Mouse (Mus musculus) kidney, embryonic 15.5 days (tissue): ENCODE measurements around the gene Lman2. TPM values are rescaled to one million over a fixed set of nuclear protein-coding genes. Genes with fewer than 3 reads are reported as not detected.

Experiments used
- ATAC-seq: fragments of 200-750 bp; cut with Nextera tagmentation; replicated peaks from 2 replicates; pipeline ENCODE4 v1.8.0; 2017; ENCODE audit warnings: moderate TSS enrichment; ENCODE audit not compliant: low FRiP score
- H3K27ac ChIP-seq: fragments of 300-500 bp; sonication (generic); 2 replicates; pipeline ENCODE4 v1.5.1; 2015; ENCODE audit warnings: mild to moderate bottlenecking, inconsistent platforms
- H3K27me3 ChIP-seq: fragments of 300-500 bp; sonication (generic); 2 replicates; pipeline ENCODE4 v1.6.1; 2015; ENCODE audit warnings: inconsistent platforms
- H3K36me3 ChIP-seq: fragments of 300-500 bp; sonication (generic); 2 replicates; pipeline ENCODE4 v1.6.1; 2015; ENCODE audit warnings: inconsistent platforms
- H3K4me1 ChIP-seq: fragments of 300-500 bp; sonication (generic); 2 replicates; pipeline ENCODE4 v1.6.1; 2015; ENCODE audit warnings: inconsistent platforms
- H3K4me2 ChIP-seq: fragments of 300-500 bp; sonication (generic); 2 replicates; pipeline ENCODE4 v1.6.1; 2015; ENCODE audit warnings: moderate library complexity, mild to moderate bottlenecking, inconsistent platforms
- H3K4me3 ChIP-seq: fragments of 300-500 bp; sonication (generic); replicated peaks from 2 replicates; pipeline ENCODE4 v1.5.1; 2015; ENCODE audit warnings: mild to moderate bottlenecking, inconsistent platforms
- H3K9ac ChIP-seq: fragments of 300-500 bp; sonication (generic); 2 replicates; pipeline ENCODE4 v1.6.1; 2015; ENCODE audit warnings: mild to moderate bottlenecking, inconsistent platforms
- H3K9me3 ChIP-seq: fragments of 300-500 bp; sonication (generic); replicated peaks from 2 replicates; pipeline ENCODE4 v1.6.1; 2016; ENCODE audit warnings: inconsistent platforms
- WGBS: fragments of 180-500 bp; shearing (Covaris S2); methylation state at CpG from one replicate; pipeline ENCODE4 v1.1.7; 2015; ENCODE audit warnings: mixed read lengths; 5-methylcytosine and 5-hydroxymethylcytosine counted together
- polyA plus RNA-seq: library from polyadenylated mRNA; unstranded; fragments of >200 nt; fragmentation: Nextera tagmentation; extraction: Ambion mirVana; gene quantifications from 2 replicates; pipeline ENCODE4 v1.2.1, GENCODE M21; 2015

Gene Lman2
- polyA plus RNA-seq, 1 experiment from 2014 or later = 118 TPM

- peak within 1 kb of the TSS; percentile 41 for H3K4me2 ChIP-seq
- no peaks in the 10 kb centered on the region for H3K36me3 ChIP-seq
- peaks cover 8% of the 10 kb centered on the region; the same call in 1 of the 2 replicates for H3K4me1 ChIP-seq
- whole genome bisulfite sequencing = 60% methylated on average over 13 of the region's 13 CpGs
- peak within 1 kb of the TSS; percentile 19 for H3K4me3 ChIP-seq
- ATAC-seq = 0 out of 2 replicates have a peak, but pooled peaks have one; percentile 29
- H3K27ac ChIP-seq = no peak within 1 kb of the TSS
- H3K9ac ChIP-seq = no peak within 1 kb of the TSS
- H3K9me3 ChIP-seq = no peaks in the 10 kb centered on the region
- H3K27me3 ChIP-seq = peaks cover 26% of the 10 kb centered on the region
These were observed 7.0 kb upstream of the Lman2 start, which contains the start of gene Rgs14 for GRCm38 (mm10) chr13:55369531-55370114. Gene Rgs14 (plus strand): TSS chr13:55369732.

DNA sequence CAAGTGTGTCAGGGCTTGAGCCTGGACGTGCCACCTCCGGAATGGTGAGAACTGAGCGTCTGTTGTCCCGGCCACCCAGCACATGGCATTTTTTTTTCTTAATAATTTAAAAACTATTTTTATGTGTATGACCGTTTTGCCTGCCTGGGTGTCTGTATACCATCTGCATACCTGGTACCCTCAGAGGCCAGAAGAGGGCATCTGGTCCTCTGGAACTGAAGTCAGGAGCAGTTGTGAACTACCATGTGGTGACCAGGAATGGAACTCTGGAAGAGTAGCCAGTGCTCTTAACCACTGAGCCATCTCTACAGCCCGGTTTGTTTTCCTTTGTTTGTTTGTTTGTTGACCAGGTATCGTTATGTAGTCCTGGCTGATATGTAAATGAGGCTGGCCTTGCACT is 5.8 kb upstream of the Lman2 start:
- H3K4me2 ChIP-seq = no peak overlapping the region
- no peak overlapping the region for H3K9ac ChIP-seq
- H3K36me3 ChIP-seq = no peaks in the 10 kb centered on the region
- no peak for ATAC-seq
- H3K27me3 ChIP-seq = peaks cover 18% of the 10 kb centered on the region
- H3K4me1 ChIP-seq = peaks cover 8% of the 10 kb centered on the region; the same call in 1 of the 2 replicates
- no peak overlapping the region for H3K27ac ChIP-seq
- H3K4me3 ChIP-seq = no peak overlapping the region
- WGBS = 86% methylated on average over 7 of the region's 7 CpGs
- no peaks in the 10 kb centered on the region for H3K9me3 ChIP-seq

GRCm38 (mm10) chr13:55361974-55362452 is 570 bp downstream of the Lman2 start:
- WGBS = under 1% methylated on average over 32 of the region's 32 CpGs
- no peaks in the 10 kb centered on the region for H3K27me3 ChIP-seq
- peak overlapping the region; percentile 97 for H3K27ac ChIP-seq
- H3K36me3 ChIP-seq = peaks cover 41% of the 10 kb centered on the region
- ATAC-seq = peak; percentile 45
- H3K9ac ChIP-seq = peak overlapping the region; percentile 91
- peaks cover 19% of the 10 kb centered on the region for H3K4me1 ChIP-seq
- H3K4me3 ChIP-seq = peak overlapping the region; percentile 83
- H3K9me3 ChIP-seq = no peaks in the 10 kb centered on the region
- H3K4me2 ChIP-seq = peak overlapping the region; percentile 72

DNA sequence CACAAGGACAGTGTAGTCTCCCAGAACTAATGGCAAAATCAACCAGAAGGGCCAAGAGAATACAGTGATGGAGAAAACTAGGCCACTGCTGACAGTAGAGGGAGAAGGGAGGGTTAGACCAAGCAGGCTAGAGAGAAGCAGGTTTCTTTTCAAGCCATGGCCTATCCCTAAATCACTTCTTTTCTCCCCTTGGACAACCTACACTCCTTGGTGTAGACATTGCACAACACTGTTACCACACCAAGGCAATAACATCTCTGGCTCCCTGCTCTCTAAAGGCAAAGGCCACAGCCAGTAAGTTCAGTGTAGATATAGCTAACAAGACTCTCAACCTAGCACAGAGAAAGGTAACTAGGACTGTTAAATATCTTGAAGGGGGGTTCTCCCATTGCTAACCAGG is 1.4 kb downstream of the Lman2 start:
- no peak for ATAC-seq
- Histone ChIP-seq H3K4me3 (peak overlapping the region; percentile 83), H3K36me3 (peaks cover 48% of the 10 kb centered on the region), H3K27ac (no peak overlapping the region), H3K4me2 (peak overlapping the region; percentile 72), H3K9ac (peak overlapping the region; percentile 91; the same call in 1 of the 2 replicates), H3K27me3 (no peaks in the 10 kb centered on the region), H3K9me3 (no peaks in the 10 kb centered on the region), H3K4me1 (peaks cover 19% of the 10 kb centered on the region)

DNA sequence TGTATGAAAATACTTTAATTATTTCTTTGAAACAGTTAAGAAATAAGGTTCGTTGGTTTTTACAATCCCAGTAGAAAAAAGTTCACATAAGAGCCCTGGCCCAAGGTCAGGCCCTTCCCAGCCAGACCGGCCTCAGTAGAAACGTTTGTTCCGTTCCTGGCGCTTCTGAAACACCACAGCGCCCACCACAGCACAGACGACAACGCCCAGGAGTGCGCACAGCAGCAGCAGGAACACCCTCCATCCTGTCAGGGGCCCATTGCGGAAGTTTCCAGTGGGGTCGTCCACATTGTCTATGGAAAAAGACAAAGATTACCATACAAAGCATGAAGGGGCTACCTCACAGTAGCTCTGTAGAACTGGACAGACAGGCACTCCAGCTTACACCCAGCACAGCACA is 15.8 kb downstream of the Lman2 start:
- no peaks in the 10 kb centered on the region for H3K4me1 ChIP-seq
- ATAC-seq = no peak
- no peaks in the 10 kb centered on the region for H3K9me3 ChIP-seq
- H3K4me2 ChIP-seq = no peak overlapping the region
- H3K27ac ChIP-seq = no peak overlapping the region
- H3K4me3 ChIP-seq = no peak overlapping the region
- no peak overlapping the region for H3K9ac ChIP-seq
- peaks cover 81% of the 10 kb centered on the region for H3K36me3 ChIP-seq
- H3K27me3 ChIP-seq = no peaks in the 10 kb centered on the region
- whole genome bisulfite sequencing = 82% methylated on average over 11 of the region's 11 CpGs

DNA sequence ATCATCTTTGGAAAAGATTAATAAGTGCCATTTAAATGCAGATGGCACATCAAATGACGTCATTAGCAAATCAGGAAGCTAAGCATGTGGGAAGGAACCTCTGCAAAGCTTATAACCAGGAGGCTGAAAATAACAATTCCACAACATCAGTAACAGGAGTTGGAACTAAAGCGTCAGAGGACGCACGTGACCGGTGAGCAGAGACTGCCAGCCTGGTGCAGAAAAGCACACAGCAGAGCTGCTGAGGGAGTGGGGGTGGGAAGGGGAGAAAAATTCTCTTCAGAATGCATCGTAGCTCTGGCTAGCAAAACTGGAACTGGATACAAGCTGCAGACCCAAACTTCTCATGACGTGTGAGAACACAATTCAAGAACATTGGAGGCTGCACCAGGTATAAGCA is 18.3 kb downstream of the Lman2 start:
- no peak overlapping the region for H3K27ac ChIP-seq
- H3K4me2 ChIP-seq = no peak overlapping the region
- no peaks in the 10 kb centered on the region for H3K4me1 ChIP-seq
- no peak overlapping the region for H3K4me3 ChIP-seq
- H3K9me3 ChIP-seq = no peaks in the 10 kb centered on the region
- no peak overlapping the region for H3K9ac ChIP-seq
- peaks cover 58% of the 10 kb centered on the region for H3K36me3 ChIP-seq
- no peak for ATAC-seq
- WGBS = 94% methylated on average over 7 of the region's 7 CpGs
- H3K27me3 ChIP-seq = no peaks in the 10 kb centered on the region

DNA sequence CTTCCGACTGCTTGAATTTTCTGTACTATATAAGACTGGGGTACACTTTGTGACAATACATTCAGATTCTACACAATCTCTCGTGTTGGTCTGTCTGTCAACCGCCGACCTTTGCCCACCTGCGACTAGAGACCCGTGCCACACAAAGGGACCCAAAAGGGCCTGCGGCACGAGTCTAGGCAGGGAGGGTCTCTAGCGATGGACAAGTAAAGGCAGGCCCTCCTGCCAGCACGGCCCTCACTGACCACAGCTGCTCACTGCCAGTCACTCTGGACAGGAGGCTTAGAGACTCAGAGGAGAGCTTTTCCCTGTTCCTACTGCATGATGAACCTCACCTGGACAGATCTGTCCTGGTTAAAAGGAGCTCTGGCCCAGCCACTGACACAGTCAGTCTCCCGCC is 20.1 kb downstream of the Lman2 start:
- peaks cover 40% of the 10 kb centered on the region for H3K36me3 ChIP-seq
- H3K4me2 ChIP-seq = no peak overlapping the region
- 49% methylated on average over 11 of the region's 11 CpGs for WGBS
- no peak for ATAC-seq
- no peaks in the 10 kb centered on the region for H3K27me3 ChIP-seq
- H3K9me3 ChIP-seq = no peaks in the 10 kb centered on the region
- H3K27ac ChIP-seq = no peak overlapping the region
- H3K9ac ChIP-seq = no peak overlapping the region
- no peak overlapping the region for H3K4me3 ChIP-seq
- H3K4me1 ChIP-seq = no peaks in the 10 kb centered on the region

- H3K4me2 ChIP-seq = no peak overlapping the region
- WGBS = 21% methylated on average over 2 of the region's 2 CpGs
- H3K27me3 ChIP-seq = no peaks in the 10 kb centered on the region
- H3K36me3 ChIP-seq = peaks cover 8% of the 10 kb centered on the region
- H3K4me1 ChIP-seq = no peaks in the 10 kb centered on the region
- ATAC-seq = no peak
- no peaks in the 10 kb centered on the region for H3K9me3 ChIP-seq
- no peak overlapping the region for H3K4me3 ChIP-seq
- no peak overlapping the region for H3K27ac ChIP-seq
- no peak overlapping the region for H3K9ac ChIP-seq
These were observed 23.3 kb downstream of the Lman2 start for GRCm38 (mm10) chr13:55339259-55339658.

- WGBS = 60% methylated on average over 12 of the region's 12 CpGs
- no peak for ATAC-seq
- no peak overlapping the region for H3K9ac ChIP-seq
- no peaks in the 10 kb centered on the region for H3K27me3 ChIP-seq
- no peak overlapping the region for H3K27ac ChIP-seq
- no peaks in the 10 kb centered on the region for H3K9me3 ChIP-seq
- no peak overlapping the region for H3K4me2 ChIP-seq
- no peaks in the 10 kb centered on the region for H3K36me3 ChIP-seq
- H3K4me3 ChIP-seq = no peak overlapping the region
- no peaks in the 10 kb centered on the region for H3K4me1 ChIP-seq
These were observed 24.2 kb downstream of the Lman2 start for GRCm38 (mm10) chr13:55338131-55339054.

DNA sequence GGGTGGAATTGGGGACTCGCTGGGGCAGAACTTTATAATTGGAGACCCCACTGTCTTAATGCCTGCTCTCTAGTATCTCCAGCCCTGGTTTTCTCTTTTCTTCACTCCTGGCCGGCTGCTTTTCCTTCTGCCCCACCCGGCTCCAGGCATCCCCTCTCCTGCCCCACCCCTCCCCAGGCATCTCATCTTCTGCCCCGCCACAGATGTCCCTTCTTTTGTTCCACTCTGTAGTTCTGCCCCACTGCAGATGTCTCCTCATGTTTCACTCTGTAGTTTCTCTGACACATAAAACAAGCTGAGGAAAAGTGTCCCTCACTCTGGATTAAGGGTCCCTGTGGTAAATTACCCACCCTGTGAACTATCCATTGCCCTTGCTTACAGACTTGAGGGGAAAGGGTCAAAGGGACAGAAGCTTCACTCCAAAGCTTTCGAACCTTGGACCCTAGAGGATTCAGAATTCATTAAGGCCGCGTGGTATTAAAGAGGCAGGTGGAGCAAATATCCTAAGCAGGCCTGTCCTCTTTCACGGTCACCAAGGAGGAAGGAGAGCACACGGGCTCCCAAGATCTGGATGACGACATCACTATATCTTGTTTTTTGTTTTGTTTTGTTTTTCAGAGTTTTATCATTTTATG is 25.1 kb downstream of the Lman2 start:
- 0 out of 2 replicates have a peak, but pooled peaks have one; percentile 46 for ATAC-seq
- H3K27me3 ChIP-seq = no peaks in the 10 kb centered on the region
- 44% methylated on average over 10 of the region's 10 CpGs for WGBS
- H3K4me3 ChIP-seq = no peak overlapping the region
- no peak overlapping the region for H3K9ac ChIP-seq
- H3K27ac ChIP-seq = 0 out of 2 replicates have a peak overlapping the region, but pooled peaks have one; percentile 8
- H3K4me2 ChIP-seq = no peak overlapping the region
- no peaks in the 10 kb centered on the region for H3K36me3 ChIP-seq
- no peaks in the 10 kb centered on the region for H3K4me1 ChIP-seq
- H3K9me3 ChIP-seq = no peaks in the 10 kb centered on the region

DNA sequence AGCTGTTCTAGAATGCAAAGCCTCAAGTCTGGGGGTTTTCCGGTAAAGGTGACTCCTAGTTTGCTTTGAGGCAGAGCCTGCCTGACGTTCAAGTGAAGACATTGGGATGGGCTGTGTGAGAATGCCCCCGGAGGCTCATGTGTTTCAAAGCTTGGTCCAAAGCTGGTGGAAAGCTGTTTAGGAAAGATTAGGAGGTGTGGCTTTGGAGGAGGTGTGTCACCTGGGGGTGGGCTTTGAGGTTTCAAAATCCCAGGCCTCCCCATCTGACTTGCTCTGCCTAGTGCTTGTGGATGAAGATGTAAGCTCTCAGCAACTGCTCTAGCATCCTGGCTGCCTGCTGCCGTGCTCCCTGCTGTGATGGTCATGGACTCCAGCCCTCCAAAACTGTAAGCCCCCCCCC is 26.9 kb downstream of the Lman2 start:
- H3K4me3 ChIP-seq = no peak overlapping the region
- no peaks in the 10 kb centered on the region for H3K27me3 ChIP-seq
- no peak for ATAC-seq
- H3K4me1 ChIP-seq = peaks cover 5% of the 10 kb centered on the region
- WGBS = 84% methylated on average over 4 of the region's 4 CpGs
- no peaks in the 10 kb centered on the region for H3K36me3 ChIP-seq
- H3K4me2 ChIP-seq = no peak overlapping the region
- H3K27ac ChIP-seq = no peak overlapping the region
- no peaks in the 10 kb centered on the region for H3K9me3 ChIP-seq
- H3K9ac ChIP-seq = no peak overlapping the region

GRCm38 (mm10) chr13:55332331-55332730 is 30.3 kb downstream of the Lman2 start:
- Histone ChIP-seq H3K4me1 (peaks cover 32% of the 10 kb centered on the region), H3K27me3 (no peaks in the 10 kb centered on the region), H3K36me3 (no peaks in the 10 kb centered on the region), H3K9ac (no peak overlapping the region), H3K9me3 (no peaks in the 10 kb centered on the region), H3K4me3 (no peak overlapping the region), H3K4me2 (no peak overlapping the region), H3K27ac (no peak overlapping the region)
- ATAC-seq = no peak
- WGBS = 83% methylated on average over 3 of the region's 3 CpGs
